Mouse (Mus musculus) small intestine, adult 2 months (tissue): ENCODE measurements around the gene Phka2.

Source experiments
- CTCF ChIP-seq: fragments of 200-500 bp; IDR thresholded peaks from 2 replicates; pipeline ENCODE4 v1.5.1; 2012; ENCODE audit warnings: low read depth, mild to moderate bottlenecking, control low read depth, inconsistent platforms, low read length, moderate library complexity, mixed read lengths; ENCODE audit not compliant: insufficient replicate concordance, insufficient read length; ENCODE audit errors: extremely low read depth
- POLR2A ChIP-seq: fragments of 200-500 bp; IDR thresholded peaks from 2 replicates; pipeline ENCODE4 v1.6.1; 2012; ENCODE audit warnings: low read depth, mild to moderate bottlenecking, control low read depth, inconsistent platforms, low read length, moderate library complexity

- TF ChIP-seq POLR2A, result no peak
- TF ChIP-seq CTCF, result no peak
Measured at GRCm38 (mm10) chrX:160501687-160502047, 299 bp upstream of the Phka2 start.
